Mouse (Mus musculus): ENCODE data around the gene Spry1.
"Not testable (repeated sequence)": the region's sequence is repeated elsewhere in the genome, so short reads cannot be mapped to it uniquely, and the experiment has no call there.

Gene Spry1

DNA sequence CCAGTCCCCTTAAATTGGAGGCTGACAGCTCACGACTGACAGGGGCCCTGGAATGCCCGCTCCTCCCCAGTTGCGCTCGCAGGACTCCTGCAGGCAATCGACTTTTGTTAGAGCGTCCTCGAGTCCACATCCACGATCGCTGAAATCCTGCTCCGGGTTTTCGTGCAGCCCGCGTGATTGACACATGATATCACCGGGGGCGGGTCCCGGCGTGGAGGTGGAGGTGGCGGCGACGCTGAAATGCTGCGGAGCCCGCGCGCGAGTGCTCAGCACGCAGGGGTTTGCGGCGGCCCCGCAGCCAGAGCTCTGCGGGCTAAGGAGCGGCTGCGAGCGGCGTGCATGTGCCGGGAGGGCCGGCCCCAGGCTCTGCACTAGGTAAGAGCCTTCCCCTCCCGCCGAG, at the start of gene Spry1:
Gene Spry1 (plus strand): TSS at position 258 of the 400 bp plus-strand sequence.
- DNase-seq, result peak; percentile 96 to 98

- no peak for DNase-seq
Observed at GRCm38 (mm10) chr3:37595721-37596120, 44.0 kb upstream of the Spry1 start.

GRCm38 (mm10) chr3:37596519-37596918, 43.2 kb upstream of the Spry1 start:
- DNase-seq, result no peak

- DNase-seq, result no peak
Observed at GRCm38 (mm10) chr3:37597200-37597599, 42.5 kb upstream of the Spry1 start.

GRCm38 (mm10) chr3:37599641-37600040, 40.1 kb upstream of the Spry1 start:
- not testable (repeated sequence) for DNase-seq

GRCm38 (mm10) chr3:37602356-37602755, 37.4 kb upstream of the Spry1 start:
- no peak for DNase-seq

- no peak for DNase-seq
Observed at GRCm38 (mm10) chr3:37602890-37603289, 36.9 kb upstream of the Spry1 start.

DNA sequence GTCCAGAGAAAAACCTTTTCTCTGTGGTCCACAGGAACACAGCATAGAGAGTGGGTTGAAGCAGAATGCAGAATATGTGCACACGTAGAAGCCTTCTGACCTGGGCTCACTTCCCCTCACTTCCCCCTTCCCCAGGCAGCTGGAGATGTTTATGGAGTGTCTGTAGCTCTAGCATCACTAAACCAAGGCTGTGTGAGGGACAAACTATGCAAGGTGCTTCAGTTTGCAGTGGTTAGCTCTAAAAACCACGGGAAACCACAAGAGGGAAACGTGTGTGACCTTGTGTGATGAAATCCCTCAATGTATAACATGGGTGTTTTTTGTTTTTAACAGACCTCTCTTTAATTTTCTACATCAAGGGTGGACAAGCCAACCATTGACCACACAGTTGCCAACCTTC, 36.2 kb upstream of the Spry1 start:
- no peak for DNase-seq

DNA sequence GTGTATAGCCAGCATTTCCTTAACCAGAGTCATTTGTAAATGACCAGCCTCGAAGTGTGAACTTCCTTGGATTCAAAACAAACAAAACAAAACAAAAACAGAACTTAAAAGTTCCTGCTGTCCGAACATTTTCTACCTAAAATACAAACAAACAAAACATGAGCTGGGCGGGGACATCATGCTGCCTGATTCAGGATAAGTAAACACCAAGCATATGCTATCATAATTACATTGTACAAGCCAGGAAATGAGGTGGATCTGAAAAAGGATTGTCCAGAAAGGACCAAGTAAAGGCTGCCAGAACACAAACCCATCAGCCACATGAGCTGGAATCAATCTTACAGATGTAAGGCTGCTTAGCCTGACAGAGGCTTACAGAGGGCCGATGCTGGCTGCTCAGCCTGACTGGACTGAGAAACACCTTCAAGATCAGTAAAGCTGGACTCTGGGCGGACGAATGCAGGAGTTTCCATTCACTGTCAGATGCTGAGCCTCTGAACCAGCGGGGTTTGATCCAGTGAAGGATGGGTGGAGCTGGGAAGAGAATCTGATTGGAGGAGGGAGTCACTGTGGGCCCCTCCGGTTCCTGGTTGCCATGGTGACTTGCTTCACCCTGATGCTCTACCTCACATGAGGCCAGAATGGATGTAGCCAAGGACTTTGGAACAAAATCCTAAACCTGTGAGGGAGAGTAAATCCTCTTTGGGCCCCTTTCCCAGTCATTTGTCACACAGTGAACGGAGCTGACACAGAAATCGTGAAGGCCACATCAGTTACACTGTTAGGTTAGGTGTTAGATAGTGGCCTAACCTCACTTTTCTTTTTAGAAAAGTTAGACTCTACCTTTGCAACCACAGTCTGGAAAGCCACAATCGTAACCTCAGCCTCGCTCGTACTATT, 34.5 kb upstream of the Spry1 start:
- DNase-seq, result no peak

- no peak for DNase-seq
Observed at GRCm38 (mm10) chr3:37605876-37606238, 33.9 kb upstream of the Spry1 start.

GRCm38 (mm10) chr3:37608926-37609325, 30.8 kb upstream of the Spry1 start:
- DNase-seq, result no peak

DNA sequence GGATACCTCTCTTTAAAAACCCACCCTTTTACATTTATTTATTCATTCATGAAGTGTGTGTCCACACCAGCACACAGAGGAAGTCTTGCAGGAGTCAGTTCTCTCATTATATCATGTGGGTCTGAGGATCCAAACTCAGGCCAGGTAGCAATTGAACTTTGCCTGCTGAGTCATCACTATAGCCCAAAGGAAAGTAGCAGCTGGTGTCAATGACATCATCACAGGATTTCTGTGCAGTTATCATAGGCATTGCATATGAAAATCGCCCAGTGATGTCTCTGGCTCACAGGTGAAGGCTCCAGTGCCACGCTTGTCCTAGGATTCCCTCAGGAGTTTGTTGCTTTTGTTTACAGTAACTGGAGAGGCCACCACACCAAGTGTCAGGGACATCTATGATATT, 29.1 kb upstream of the Spry1 start:
- DNase-seq, result no peak

- DNase-seq, result peak; percentile 64 to 78
Observed at GRCm38 (mm10) chr3:37613722-37614121, 26.0 kb upstream of the Spry1 start.

DNA sequence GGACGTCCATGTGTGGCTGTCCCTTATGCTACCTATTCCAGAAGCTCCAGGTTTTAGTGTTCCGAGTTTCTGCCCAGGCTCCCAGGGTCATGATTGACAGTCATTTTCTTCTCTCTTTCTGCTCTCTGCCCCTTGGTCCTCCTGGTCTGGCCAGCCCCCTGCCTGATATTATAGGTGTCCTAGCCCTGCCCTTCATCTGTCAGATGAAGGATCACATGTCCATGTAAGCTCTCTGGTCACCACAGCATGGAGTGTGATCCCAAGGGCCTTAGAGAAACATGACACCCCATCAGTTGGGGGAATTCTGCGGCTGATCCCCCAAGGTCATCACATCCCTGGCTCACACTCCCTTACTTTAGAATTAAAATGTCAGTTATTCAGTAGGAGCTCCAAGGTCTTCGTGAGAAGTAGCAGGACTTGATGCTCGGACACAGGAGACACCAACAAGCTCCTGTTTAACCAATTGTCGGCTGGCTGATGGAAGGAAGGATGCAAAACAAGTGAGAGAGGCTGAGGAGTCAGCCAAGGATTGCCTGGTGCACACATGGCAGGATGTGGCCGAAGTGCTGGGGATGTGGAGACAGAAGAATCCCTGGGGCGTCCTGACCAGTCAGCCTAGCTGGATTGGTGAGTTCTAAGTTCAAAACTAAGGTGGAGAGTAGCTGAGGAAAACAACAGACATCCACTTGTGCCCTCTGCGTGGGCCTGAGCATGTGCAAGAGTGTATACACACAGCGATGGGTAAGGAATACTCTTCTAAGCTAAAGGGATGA, 24.7 kb upstream of the Spry1 start:
- no peak for DNase-seq

- no peak for DNase-seq
Observed at GRCm38 (mm10) chr3:37616586-37617547, 22.9 kb upstream of the Spry1 start.

DNA sequence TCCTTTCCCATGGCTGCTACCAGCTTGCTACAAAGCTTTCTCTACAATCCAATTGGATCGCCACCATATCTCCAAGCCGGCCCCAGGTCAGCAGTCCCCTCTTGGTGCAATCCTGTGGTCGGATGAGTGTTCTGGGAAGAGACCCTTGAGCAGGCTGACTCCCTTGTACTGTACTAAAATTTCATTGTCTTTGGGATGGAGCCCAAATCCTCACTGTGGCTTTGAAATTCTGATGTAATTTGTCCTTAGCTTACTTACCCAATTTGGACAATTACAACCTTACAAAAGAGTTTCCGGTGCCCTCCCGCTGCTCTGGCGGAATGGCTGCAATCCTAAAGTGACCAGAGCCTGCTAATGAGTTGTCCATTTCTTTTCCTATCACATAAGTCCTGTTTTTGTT, 7.5 kb upstream of the Spry1 start:
- no peak for DNase-seq

DNA sequence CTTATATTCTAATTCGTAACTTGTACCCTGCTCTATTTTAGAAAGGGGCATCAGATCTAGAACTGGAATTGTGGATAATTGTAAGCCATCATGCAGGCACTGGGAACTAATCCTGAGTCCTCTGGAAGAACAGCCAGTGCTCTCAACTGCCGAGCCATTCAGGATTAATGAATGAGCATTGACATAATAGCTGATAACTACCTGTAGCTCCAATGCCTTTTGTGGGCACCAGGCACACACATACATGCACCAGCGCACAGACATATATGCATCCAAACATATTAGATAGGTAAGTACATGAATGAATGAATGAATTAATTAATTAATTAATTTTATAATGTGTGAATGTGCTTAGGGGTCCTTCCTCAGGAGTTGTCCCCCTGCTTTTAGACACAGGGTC, 7.0 kb upstream of the Spry1 start:
- DNase-seq, result no peak

- DNase-seq, result no peak
Observed at GRCm38 (mm10) chr3:37634648-37635047, 5.1 kb upstream of the Spry1 start.

DNA sequence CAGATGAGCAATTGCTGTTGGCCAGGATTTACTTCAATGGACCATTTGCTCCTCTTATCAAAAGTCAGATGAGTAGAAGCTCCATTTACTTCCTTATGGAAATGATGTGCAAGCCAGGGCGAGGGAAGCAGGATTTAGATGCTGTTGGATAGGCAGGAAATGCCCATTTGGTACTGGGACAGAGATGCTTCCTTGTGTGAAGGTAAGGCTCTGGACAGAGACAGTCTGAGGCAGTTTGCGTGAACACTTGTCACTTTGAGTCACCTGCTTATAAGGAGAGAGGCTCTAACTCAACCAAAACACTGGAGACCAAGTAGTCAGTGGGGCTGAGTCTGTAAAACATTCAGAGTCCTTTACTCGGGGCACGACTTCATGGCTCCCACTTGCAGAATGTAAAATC, 2.8 kb upstream of the Spry1 start:
- DNase-seq, result no peak

DNA sequence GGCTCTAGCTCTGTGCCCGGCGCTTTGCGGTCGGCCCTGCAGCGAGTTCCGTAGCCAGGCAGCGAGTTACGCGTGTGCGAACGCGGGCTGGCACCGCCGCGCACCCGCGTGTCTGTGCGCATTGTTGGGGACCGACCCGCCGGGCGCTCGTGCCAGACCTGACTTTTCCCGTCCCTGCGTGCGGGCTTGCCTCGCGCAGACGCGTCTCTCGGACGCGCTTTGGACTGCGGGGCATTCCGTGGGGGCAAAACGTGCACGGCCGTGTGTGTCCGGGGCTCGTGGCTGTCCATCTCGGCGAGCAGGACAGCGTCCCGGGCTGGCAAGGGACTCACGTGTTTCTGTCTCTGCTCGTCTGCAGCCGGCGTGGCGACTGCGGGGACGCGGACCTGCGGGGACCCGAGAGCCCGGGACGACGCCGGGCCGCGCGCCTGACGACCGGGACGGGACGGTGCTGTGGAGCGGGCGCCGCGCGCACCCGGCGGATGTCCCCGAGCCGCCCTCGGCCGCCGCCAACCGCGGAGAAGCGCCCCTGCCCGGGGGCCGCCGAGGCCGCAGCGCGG, 495 bp downstream of the Spry1 start:
- peak; percentile 67 to 72 for DNase-seq

- peak; percentile 86 to 88 for DNase-seq
Observed at GRCm38 (mm10) chr3:37640810-37641209, 1.1 kb downstream of the Spry1 start.
